Mouse (Mus musculus): ENCODE measurements around the gene Slc47a2.

GRCm38 (mm10) chr11:61387233-61387632 lies 44.6 kb upstream of the Slc47a2 start:
- TF ChIP-seq POLR2A (IDR thresholded peaks at IDR 0.05; ENCODE audit: control insufficient read depth, low read depth, low read length), result no peak
- TF ChIP-seq CTCF (IDR thresholded peaks at IDR 0.05; ENCODE audit: control insufficient read depth, insufficient read depth, insufficient replicate concordance, low read depth, low read length), result no peak
